21 mouse cellular contexts compared by ENCODE assay signal in genomic region chr3:57458652-57459051, GRCm38 (mm10). TPM values are rescaled to one million over a fixed set of nuclear protein-coding genes. Genes with fewer than 3 reads are reported as not detected.
DNase-seq lines count a peak whose midpoint lies in the region; ATAC-seq lines count a peak whose summit lies in the region.
"Had no signal": no experiment of that assay in that cellular context is flagged by ENCODE, and none has a peak within 500 bp of the region (broad histone marks: within the 10 kb centered on the region; RNA-seq: fewer than 3 reads in every experiment).

No protein-coding gene starts in this region.

- no peak overlapping the region for H3K27ac ChIP-seq in forebrain, embryonic 14.5 days (ENCODE audit: low read depth, low read length)
- no peak overlapping the region for H3K27ac ChIP-seq in forebrain, embryonic 10.5 days
- no peak overlapping the region for H3K27ac ChIP-seq in kidney, embryonic 16.5 days (ENCODE audit: low read length)
- no peak overlapping the region for H3K27ac ChIP-seq in neural tube, embryonic 14.5 days (ENCODE audit: low read depth, low read length)
- H3K27ac ChIP-seq: embryonic facial prominence, embryonic 15.5 days; layer of hippocampus, adult 2 months; limb, embryonic 15.5 days; stomach, postnatal 0 days had no signal

- no peak overlapping the region for H3K4me3 ChIP-seq in forebrain, embryonic 14.5 days (ENCODE audit: low read depth, low read length)
- H3K4me3 ChIP-seq in forebrain, embryonic 10.5 days, result no peak overlapping the region
- H3K4me3 ChIP-seq in kidney, embryonic 16.5 days (ENCODE audit: low read length), result no peak overlapping the region
- no peak overlapping the region for H3K4me3 ChIP-seq in neural tube, embryonic 14.5 days (ENCODE audit: low read depth, low read length)
- H3K4me3 ChIP-seq: embryonic facial prominence, embryonic 15.5 days; layer of hippocampus, adult 2 months; limb, embryonic 15.5 days had no signal

- H3K27me3 ChIP-seq in forebrain, embryonic 14.5 days (replicated peaks; ENCODE audit: control insufficient read depth, insufficient read depth, low read length), result no peaks in the 10 kb centered on the region
- H3K27me3 ChIP-seq in forebrain, embryonic 10.5 days (ENCODE audit: poor library complexity, severe bottlenecking), result no peaks in the 10 kb centered on the region
- H3K27me3 ChIP-seq in kidney, embryonic 16.5 days (ENCODE audit: insufficient read depth, low read length), result no peaks in the 10 kb centered on the region
- H3K27me3 ChIP-seq in neural tube, embryonic 14.5 days (ENCODE audit: control insufficient read depth, insufficient read depth, low read length), result no peaks in the 10 kb centered on the region
- H3K27me3 ChIP-seq: embryonic facial prominence, embryonic 15.5 days; limb, embryonic 15.5 days had no signal

- H3K9me3 ChIP-seq in forebrain, embryonic 14.5 days (replicated peaks; ENCODE audit: control insufficient read depth, low read length), result no peaks in the 10 kb centered on the region
- no peaks in the 10 kb centered on the region for H3K9me3 ChIP-seq in forebrain, embryonic 10.5 days
- no peaks in the 10 kb centered on the region for H3K9me3 ChIP-seq in kidney, embryonic 16.5 days (ENCODE audit: low read length)
- H3K9me3 ChIP-seq in neural tube, embryonic 14.5 days (ENCODE audit: control insufficient read depth, low read length), result no peaks in the 10 kb centered on the region
- H3K9me3 ChIP-seq: embryonic facial prominence, embryonic 15.5 days; limb, embryonic 15.5 days had no signal

- H3K4me1 ChIP-seq in forebrain, embryonic 14.5 days (ENCODE audit: control insufficient read depth, insufficient read depth, low read length), result no peaks in the 10 kb centered on the region
- no peaks in the 10 kb centered on the region for H3K4me1 ChIP-seq in forebrain, embryonic 10.5 days
- H3K4me1 ChIP-seq in kidney, embryonic 16.5 days (ENCODE audit: insufficient read depth, low read length), result 0 out of 2 replicates have a peak, but pooled peaks cover 5% of the 10 kb centered on the region
- no peaks in the 10 kb centered on the region for H3K4me1 ChIP-seq in neural tube, embryonic 14.5 days (ENCODE audit: control insufficient read depth, insufficient read depth, low read length)
- H3K4me1 ChIP-seq: embryonic facial prominence, embryonic 15.5 days; limb, embryonic 15.5 days had no signal

- DNase-seq in forebrain, embryonic 14.5 days (ENCODE audit: low spot score), result no peak
- no peak for DNase-seq in forebrain, embryonic 10.5 days (ENCODE audit: extremely low spot score, low spot score)
- no peak for DNase-seq in kidney, adult 9 months
- DNase-seq in neural tube, embryonic 10.5 days (ENCODE audit: extremely low spot score, low spot score), result no peak
- no peak for DNase-seq in B cell, adult 2 months
- no peak for DNase-seq in cerebellum, adult 8-10 months
- DNase-seq: adrenal gland, postnatal 25 days; cerebellum, adult 9-11 months; gastrocnemius, postnatal 10 days; heart, postnatal 14 days; liver, postnatal 0 days; right cerebral cortex, adult 18-20 months; thymus, postnatal 36 days had no signal

- 73% methylated on average over 11 of the region's 11 CpGs for WGBS in forebrain, embryonic 14.5 days
- 76% methylated on average over 11 of the region's 11 CpGs for WGBS in forebrain, embryonic 10.5 days
- 24% methylated on average over 11 of the region's 11 CpGs for WGBS in kidney, embryonic 16.5 days
- 64% methylated on average over 11 of the region's 11 CpGs for WGBS in neural tube, embryonic 14.5 days

- no peaks in the 10 kb centered on the region for H3K36me3 ChIP-seq in forebrain, embryonic 14.5 days (ENCODE audit: control insufficient read depth, insufficient read depth, low read length)
- peaks cover 32% of the 10 kb centered on the region for H3K36me3 ChIP-seq in forebrain, embryonic 10.5 days (replicated peaks)
- H3K36me3 ChIP-seq in kidney, embryonic 16.5 days (ENCODE audit: insufficient read depth, low read length), result peaks cover 6% of the 10 kb centered on the region; the same call in 1 of the 2 replicates
- no peaks in the 10 kb centered on the region for H3K36me3 ChIP-seq in neural tube, embryonic 14.5 days (ENCODE audit: control insufficient read depth, insufficient read depth, low read length)

- peak; percentile 37; the same call in 1 of the 2 replicates for ATAC-seq in forebrain, embryonic 14.5 days
- peak; percentile 69; the same call in 1 of the 2 replicates for ATAC-seq in kidney, embryonic 16.5 days (ENCODE audit: low FRiP score, low TSS enrichment)
- 0 out of 2 replicates have a peak, but pooled peaks have one; percentile 60 for ATAC-seq in neural tube, embryonic 14.5 days (ENCODE audit: low read depth)
- ATAC-seq: activated CD4-positive, CD25-positive, alpha-beta regulatory T cell, adult 4 months; forebrain, embryonic 16.5 days; liver, postnatal 0 days had no signal

- H3K9ac ChIP-seq in forebrain, embryonic 14.5 days (ENCODE audit: low read length), result no peak overlapping the region
- no peak overlapping the region; the same call in 1 of the 2 replicates for H3K9ac ChIP-seq in kidney, embryonic 16.5 days (replicated peaks; ENCODE audit: low read length)
- H3K9ac ChIP-seq in neural tube, embryonic 14.5 days (replicated peaks; ENCODE audit: low read depth, low read length), result no peak overlapping the region
- H3K9ac ChIP-seq: embryonic facial prominence, embryonic 15.5 days; limb, embryonic 15.5 days; liver, postnatal 0 days had no signal

- H3K4me2 ChIP-seq in forebrain, embryonic 14.5 days (ENCODE audit: low read length), result no peak overlapping the region
- H3K4me2 ChIP-seq in kidney, embryonic 16.5 days (replicated peaks; ENCODE audit: low read depth, low read length), result no peak overlapping the region
- no peak overlapping the region for H3K4me2 ChIP-seq in neural tube, embryonic 14.5 days (ENCODE audit: low read depth, low read length)
- H3K4me2 ChIP-seq: embryonic facial prominence, embryonic 15.5 days; limb, embryonic 15.5 days had no signal

RNA-seq across cellular contexts. Expression of gene Tm4sf4, which starts 33.5 kb away (rescaled TPM):
- polyA plus RNA-seq in forebrain, embryonic 14.5 days (2014; fragmentation: Nextera tagmentation; extraction: Ambion mirVana), result 0.11 TPM in 1 of 2 replicates, not detected in the other
- not detected in 2 replicates for polyA plus RNA-seq in forebrain, embryonic 10.5 days (2016; fragmentation: Nextera tagmentation; extraction: Ambion mirVana)
- 1.4 TPM in 2 replicates for polyA plus RNA-seq in kidney, embryonic 16.5 days (2015; fragmentation: Nextera tagmentation; extraction: Ambion mirVana)
- 1.5 and 1.6 TPM in 2 replicates for polyA plus RNA-seq in neural tube, embryonic 14.5 days (2014; fragmentation: Nextera tagmentation; extraction: Ambion mirVana)
- polyA plus RNA-seq: activated CD4-positive, CD25-positive, alpha-beta regulatory T cell, adult 4 months; embryonic facial prominence, embryonic 15.5 days; forebrain, embryonic 16.5 days had no signal
